Mouse (Mus musculus): ENCODE results near the gene Rasal3. TPM values are rescaled to one million over a fixed set of nuclear protein-coding genes. Genes with fewer than 3 reads are reported as not detected.
A peak's percentile ranks its signal among the peaks of the same experiment; 100 is the strongest.

Rasal3 gene
- total RNA-seq, 1 experiment from 2014 or later: 92.1 TPM

DNA sequence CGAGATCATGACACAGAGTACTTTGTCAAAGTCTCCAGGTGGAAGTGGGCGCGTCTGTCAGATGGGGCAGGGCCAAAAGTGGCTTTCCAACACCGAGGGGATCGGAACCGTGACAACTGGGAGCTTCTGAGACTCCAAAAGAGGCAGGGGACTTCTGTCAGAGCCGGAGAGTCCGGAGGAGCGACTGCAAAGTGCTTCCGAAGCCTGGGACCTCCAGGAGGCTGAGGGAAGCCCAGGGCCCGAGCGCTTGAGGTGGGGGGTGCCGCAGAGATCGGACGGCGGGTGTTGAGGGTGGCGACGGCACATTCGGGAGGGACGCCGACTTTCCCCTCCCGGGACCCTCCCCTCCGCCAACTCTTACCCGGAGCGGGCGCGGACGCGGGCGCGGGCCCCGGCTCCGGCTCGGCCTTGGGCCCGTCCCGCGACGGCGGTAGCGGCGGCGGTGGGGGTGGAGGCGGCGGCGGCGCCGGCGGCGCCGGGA is 39.5 kb downstream of the Rasal3 start:
- no peak for ATAC-seq (replicated peaks in 1 of 2; ENCODE audit: insufficient read depth in 1 of 2, low FRiP score in 2 of 2, low TSS enrichment in 1 of 2, low read depth in 1 of 2, poor library complexity in 2 of 2, severe bottlenecking in 2 of 2)

DNA sequence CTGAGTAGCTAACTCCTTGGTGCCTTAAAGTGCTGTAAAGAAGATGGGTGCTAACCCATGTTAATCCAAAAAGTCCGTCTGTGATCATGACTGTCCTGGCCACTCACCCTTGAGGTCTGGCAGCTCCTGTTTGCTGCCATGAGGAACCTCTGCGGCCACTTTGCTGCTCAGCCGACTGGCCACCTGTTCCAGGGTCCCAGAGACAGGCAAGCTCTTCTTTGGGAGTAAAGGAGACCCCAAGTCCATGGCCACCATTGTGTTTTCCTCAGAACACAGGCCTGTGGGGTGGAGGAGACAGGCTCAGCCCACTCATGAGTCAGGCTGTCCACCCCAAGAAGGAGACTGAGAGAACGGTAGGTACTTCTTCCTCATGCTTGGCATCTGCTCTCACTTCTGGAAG is 40.7 kb downstream of the Rasal3 start:
- no peak for ATAC-seq (replicated peaks in 1 of 2; ENCODE audit: insufficient read depth in 1 of 2, low FRiP score in 2 of 2, low TSS enrichment in 1 of 2, low read depth in 1 of 2, poor library complexity in 2 of 2, severe bottlenecking in 2 of 2)

DNA sequence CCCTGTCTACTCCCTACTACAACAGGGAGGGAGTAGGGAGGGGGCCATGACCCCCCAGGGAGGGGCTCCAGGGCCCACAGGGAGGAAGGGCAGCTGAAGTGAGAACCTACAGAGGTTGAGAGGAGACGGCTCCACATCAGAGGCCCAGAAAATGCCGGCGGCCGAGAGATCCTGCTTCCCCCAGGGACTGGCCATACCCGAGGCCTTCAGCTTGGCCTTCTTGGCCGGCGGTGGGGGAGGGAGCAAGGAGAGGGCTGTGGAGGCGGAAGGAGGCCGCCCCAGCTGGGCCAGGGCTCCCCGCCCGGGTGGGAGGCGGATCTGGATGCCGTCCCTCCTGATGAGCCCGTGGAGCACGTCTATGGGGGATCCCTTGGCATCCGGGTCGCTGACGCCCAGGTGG is 43.5 kb downstream of the Rasal3 start:
- ATAC-seq (replicated peaks in 1 of 2; ENCODE audit: insufficient read depth in 1 of 2, low FRiP score in 2 of 2, low TSS enrichment in 1 of 2, low read depth in 1 of 2, poor library complexity in 2 of 2, severe bottlenecking in 2 of 2): no peak

DNA sequence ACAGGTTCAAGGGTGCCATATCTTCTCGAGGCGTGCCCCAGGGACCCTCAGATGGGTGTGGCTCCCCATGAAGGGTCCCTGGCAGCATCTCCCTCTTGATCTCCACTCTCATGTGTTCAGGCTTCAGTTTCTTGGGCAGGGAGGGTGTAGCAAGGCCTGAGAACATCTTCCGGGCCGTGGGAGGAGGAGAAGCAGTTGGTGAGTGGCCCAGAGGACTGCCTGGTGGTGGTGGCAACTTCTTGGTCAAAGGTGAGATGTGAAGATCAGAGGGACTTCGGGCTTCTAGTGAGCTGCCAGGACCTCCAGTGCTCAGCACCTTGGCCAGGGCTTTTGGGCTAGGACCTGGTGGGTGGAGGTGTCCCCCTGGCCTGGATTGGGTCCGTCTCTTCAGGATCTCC is 44.4 kb downstream of the Rasal3 start:
- no peak for ATAC-seq (replicated peaks in 1 of 2; ENCODE audit: insufficient read depth in 1 of 2, low FRiP score in 2 of 2, low TSS enrichment in 1 of 2, low read depth in 1 of 2, poor library complexity in 2 of 2, severe bottlenecking in 2 of 2)

DNA sequence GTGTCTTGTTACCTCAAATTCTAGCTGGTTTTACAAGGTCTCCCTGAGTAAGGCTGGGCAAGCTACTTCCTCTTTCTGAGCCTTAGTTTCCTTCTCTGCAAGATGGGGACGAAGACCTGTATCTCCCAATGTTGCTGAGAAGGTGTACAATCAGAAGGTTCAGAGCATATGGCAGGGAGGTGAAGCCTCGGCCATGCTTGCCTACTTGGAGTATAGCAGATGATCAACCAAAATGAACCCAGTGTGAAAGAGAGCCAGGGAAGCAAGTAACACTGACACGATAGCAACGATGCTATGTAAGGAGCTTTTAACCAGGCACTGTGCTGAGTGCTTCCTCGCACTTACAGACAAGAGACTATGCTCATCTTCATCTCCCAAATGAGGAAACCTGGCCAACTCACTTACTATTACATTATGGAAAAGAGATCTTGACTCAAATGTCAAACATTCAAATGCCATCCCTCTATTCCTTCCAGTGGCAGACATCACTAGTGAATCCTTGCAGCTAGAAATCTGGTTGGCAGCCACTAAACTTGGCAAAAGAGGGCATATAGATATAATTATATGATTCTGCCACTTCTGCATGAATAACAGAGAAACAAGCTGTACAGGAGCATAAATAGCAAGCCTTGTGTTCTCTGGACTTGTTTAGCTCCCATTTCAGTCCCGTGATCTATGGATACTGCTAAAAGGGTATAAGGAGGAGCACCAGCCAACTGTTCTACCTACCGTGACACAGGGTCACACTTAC is 45.0 kb downstream of the Rasal3 start:
- no peak for ATAC-seq (replicated peaks in 1 of 2; ENCODE audit: insufficient read depth in 1 of 2, low FRiP score in 2 of 2, low TSS enrichment in 1 of 2, low read depth in 1 of 2, poor library complexity in 2 of 2, severe bottlenecking in 2 of 2)

DNA sequence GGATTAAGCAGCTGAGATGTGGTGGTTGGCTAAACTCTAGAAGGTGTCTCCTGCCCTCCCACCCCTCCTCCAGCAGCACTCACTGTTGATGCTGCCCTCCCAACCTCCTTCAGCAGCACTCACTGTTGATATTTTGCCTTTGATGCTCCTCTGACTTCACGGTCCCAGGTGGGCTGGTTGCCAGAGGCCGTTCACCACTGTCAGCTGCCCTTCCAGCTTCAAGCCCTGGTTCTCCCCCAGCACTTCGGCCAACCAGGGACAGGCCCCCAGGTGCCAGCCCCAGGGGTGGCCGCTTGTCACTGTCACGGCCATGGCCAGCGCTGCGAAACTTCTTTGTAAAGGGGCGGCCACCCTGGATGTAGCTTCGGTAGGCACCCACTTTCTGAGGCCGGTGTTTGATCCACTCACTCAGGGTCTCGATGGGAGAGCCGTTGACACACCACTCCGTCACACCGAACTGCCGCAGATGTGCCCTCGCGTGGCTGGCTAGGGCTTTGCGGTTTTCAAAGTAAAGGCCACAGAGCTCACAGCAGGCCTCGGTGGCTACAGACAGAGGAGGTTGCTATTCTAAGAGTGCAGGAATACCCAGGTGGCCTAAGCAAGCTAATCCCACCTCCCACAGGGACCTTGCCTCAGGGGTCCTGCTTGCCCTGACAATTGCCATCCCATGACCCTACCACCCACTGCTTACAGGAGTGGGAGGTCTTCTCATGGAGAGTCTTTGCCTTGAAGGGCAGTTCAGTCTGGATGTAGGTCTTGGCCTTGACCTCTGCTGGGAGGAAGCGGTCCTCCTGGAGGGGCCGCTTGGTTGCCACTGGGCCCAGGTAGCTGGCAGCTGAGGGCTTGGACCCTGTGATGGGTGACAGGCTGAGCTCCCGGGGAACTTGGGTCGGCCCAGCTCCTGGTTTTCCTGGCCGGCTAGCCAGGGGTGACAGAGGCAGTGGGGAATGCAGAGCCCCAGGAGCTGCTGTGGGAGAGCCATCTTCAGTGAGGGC is 46.3 kb downstream of the Rasal3 start:
- ATAC-seq (replicated peaks in 1 of 2; ENCODE audit: insufficient read depth in 1 of 2, low FRiP score in 2 of 2, low TSS enrichment in 1 of 2, low read depth in 1 of 2, poor library complexity in 2 of 2, severe bottlenecking in 2 of 2): no peak

DNA sequence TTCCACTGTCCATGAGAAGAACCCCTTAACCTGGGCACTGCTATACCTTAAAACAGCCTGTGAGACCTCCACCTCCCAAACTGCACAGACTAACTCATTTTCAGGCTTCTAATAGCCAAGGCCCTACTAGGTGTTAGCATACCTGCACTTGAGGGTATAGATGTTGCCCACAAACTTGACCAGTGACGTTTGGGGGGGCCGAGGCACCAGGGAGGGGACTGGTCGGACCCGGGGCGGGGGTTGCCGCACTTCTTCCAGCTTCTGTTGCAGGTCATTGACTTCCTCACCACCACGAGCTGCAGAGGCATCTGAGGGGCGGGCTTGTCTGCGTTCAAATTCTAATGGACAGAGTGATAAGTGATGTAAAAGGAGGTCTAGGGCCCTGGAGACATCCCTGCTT is 47.1 kb downstream of the Rasal3 start:
- no peak for ATAC-seq (replicated peaks in 1 of 2; ENCODE audit: insufficient read depth in 1 of 2, low FRiP score in 2 of 2, low TSS enrichment in 1 of 2, low read depth in 1 of 2, poor library complexity in 2 of 2, severe bottlenecking in 2 of 2)

DNA sequence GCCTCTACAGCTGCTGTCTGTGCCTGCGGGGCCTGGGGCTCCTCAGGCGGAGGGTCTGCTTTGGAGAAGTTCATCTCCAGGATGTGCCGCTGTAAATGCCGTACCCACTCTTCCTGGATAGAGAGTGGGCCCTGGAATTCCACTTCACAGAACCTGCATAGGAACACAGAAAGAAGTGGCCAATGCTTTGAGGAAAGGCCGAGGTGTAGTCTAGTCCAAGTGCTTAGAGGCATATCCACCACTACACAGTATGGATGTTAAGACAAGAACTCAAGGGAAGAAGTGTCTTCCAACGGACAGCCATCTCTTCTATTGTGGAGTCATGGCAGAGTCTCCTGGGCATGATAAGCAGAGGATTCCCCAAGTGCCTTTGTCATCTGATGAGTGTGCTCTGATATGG is 48.4 kb downstream of the Rasal3 start:
- no peak for ATAC-seq (replicated peaks in 1 of 2; ENCODE audit: insufficient read depth in 1 of 2, low FRiP score in 2 of 2, low TSS enrichment in 1 of 2, low read depth in 1 of 2, poor library complexity in 2 of 2, severe bottlenecking in 2 of 2)

DNA sequence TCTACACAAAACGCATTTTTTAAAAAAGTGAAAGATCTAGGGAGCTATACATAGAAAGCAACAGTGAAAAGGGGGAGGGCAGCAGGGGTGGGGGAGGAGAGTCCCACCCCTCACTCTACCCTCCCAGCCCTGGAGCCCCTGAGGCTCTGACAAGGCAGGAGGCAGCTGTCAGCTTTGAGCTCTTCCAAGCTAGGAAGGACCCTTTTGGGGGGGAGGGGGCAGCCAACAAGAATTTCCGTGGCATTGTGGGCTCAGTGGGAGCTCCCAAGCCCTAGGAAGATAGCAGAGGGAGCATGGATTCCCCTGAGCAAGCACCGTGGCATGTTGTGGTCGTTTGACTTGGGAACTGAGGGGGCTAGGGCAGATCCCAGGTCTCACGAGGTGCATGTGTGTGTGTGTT is 49.2 kb downstream of the Rasal3 start:
- ATAC-seq (replicated peaks in 1 of 2; ENCODE audit: insufficient read depth in 1 of 2, low FRiP score in 2 of 2, low TSS enrichment in 1 of 2, low read depth in 1 of 2, poor library complexity in 2 of 2, severe bottlenecking in 2 of 2): no peak

DNA sequence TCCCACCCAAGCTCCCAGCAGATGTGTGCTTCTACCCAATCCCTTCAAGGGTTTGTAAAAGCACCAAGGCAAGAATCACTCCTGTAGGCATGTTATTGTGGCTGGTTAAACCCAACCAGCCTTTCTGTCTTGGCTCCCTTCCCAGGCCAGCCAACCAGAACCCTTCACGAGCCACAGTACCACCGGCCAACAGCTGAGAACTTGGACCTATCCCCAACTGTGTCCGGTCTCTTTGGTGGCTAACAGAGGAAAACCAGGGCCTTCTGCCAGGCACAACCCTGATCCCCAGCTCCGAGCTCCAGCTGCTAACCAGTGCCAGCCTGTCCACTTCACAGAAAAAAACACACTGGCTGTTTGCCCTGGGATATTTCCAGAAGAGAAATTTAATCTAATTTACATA is 49.7 kb downstream of the Rasal3 start:
- no peak for ATAC-seq (replicated peaks in 1 of 2; ENCODE audit: insufficient read depth in 1 of 2, low FRiP score in 2 of 2, low TSS enrichment in 1 of 2, low read depth in 1 of 2, poor library complexity in 2 of 2, severe bottlenecking in 2 of 2)

DNA sequence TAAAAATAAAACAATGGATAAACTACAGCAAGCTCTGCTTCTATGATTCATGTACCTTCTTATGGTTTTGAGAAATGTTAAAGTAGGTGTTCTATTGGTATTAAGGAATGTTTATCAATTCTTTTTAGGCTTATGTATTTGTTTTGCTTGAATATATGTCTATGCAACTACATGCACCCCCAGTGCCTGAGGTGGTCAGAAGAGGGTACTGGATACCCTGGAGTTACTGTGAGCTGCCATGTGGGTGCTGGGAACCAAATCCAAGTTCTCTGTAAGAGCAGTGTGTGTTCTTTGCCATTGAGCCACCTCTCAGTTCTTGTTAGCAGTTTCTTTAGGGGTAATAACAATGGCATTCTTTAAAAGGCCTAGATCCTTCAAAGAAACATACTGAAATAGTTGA is 51.7 kb downstream of the Rasal3 start:
- ATAC-seq (replicated peaks in 1 of 2; ENCODE audit: insufficient read depth in 1 of 2, low FRiP score in 2 of 2, low TSS enrichment in 1 of 2, low read depth in 1 of 2, poor library complexity in 2 of 2, severe bottlenecking in 2 of 2): no peak

DNA sequence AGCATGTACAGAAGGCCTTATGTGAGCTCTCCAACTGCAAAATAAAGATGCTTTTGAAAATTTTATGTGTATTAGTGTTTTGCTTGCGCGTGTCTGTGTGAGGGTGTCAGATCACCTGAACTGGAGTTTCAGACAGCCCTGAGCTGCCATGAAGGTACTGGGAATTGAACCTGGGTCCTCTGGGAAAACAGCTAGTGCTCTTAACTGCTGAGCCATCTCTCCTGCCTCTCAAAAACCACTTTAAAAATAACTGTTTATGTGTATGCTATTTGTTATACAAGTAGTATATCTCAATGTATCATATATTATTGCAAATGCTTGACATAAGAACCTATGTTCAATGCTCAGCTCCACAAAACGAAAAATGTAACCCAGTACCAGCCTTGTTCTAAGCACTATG is 52.1 kb downstream of the Rasal3 start:
- ATAC-seq (replicated peaks in 1 of 2; ENCODE audit: insufficient read depth in 1 of 2, low FRiP score in 2 of 2, low TSS enrichment in 1 of 2, low read depth in 1 of 2, poor library complexity in 2 of 2, severe bottlenecking in 2 of 2): no peak

DNA sequence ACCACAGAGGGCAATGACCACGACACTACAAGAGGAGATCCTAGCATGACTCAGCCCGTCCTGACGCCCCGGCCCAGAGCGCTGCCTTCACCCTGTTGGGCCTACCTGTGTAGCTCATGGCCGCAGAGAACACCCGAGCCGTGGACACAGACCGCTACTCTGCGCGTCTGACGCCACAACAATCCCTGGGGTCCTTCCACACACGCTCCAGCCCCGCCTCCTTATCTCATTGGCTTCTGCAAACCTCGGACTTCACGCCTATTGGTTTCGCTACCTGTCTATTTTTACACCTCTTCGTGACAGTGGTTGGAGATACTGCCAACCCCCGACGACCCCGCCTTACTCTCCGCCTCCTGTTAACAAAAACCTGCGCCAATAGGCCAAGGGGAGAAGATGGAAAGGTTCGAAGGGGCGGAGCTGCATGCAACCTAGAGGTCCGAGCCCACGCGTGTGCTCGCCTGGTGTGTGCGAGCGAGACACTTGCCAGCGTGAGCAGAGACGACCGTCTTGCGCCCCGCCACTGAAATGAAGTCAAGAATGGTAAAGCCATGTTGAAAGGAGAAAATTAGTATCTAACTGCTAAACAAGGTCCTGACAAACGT is 52.9 kb downstream of the Rasal3 start, which contains the start of gene Akap8l:
Gene Akap8l (minus strand): TSS at position 226 of the 602 bp plus-strand sequence.
- ATAC-seq (replicated peaks in 1 of 2; ENCODE audit: insufficient read depth in 1 of 2, low FRiP score in 2 of 2, low TSS enrichment in 1 of 2, low read depth in 1 of 2, poor library complexity in 2 of 2, severe bottlenecking in 2 of 2): peak; percentile 97 to 98

DNA sequence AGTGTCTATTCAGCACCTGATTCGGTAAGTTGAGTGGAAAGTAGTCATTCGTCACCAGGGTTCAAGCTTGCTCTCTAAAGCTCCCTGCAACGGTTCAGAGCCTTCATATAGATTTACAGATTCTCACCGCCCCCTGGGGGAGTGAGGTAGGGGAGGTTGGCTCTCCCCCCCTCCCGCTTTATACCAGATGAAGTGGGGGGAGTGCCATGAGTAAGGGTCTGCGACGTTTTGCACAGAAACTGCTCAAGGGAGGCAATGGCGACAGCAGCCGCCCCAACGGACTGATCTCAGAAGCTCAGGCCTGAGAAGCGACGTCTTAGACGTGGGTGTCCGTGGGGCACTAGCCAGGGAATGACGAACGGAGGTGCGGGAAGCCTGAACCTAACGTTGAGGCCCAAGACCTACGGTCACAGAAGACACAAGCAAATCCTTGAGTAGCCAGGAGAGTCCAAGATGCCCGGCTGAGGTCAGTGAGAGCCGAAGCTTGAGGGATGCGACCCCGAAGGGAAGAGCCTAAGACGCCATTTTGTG is 53.5 kb downstream of the Rasal3 start:
- ATAC-seq (replicated peaks in 1 of 2; ENCODE audit: insufficient read depth in 1 of 2, low FRiP score in 2 of 2, low TSS enrichment in 1 of 2, low read depth in 1 of 2, poor library complexity in 2 of 2, severe bottlenecking in 2 of 2): peak in 1 of 2 experiments; percentile 0; a peak in 1 of 4 replicates

DNA sequence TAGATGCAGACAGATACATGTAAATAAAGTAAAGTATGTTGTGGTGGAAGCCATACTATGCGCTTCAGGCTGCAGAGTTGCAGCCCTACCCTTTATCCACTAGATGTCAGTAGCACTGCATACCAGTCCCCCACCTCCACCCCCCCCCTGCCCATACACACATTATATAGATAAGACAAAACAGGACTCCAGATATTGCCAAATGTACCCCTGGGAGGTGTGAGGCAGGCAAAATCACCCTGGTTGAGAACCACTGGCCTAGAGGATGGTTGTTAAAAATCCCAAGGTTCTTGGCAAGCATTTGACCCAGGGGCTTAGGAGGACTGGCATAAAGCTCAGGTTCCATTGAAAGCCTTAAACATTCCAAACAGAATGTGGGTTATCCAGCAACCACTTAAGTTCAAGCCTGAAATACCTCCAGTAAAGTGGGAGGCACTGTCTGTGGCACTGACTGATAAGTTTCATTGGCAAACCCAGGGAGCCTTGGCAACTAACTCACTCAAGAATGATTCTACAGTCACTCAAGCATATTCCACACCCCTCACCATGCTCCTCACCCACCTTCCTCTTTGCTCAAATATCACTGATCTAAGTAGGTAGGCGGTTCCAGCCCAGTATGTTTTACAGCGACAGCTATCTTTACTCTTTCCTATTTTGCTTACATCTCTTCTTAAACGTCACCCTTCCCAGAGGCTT is 54.2 kb downstream of the Rasal3 start:
- peak; percentile 31 to 42; a peak in 2 of 4 replicates for ATAC-seq (replicated peaks in 1 of 2; ENCODE audit: insufficient read depth in 1 of 2, low FRiP score in 2 of 2, low TSS enrichment in 1 of 2, low read depth in 1 of 2, poor library complexity in 2 of 2, severe bottlenecking in 2 of 2)

DNA sequence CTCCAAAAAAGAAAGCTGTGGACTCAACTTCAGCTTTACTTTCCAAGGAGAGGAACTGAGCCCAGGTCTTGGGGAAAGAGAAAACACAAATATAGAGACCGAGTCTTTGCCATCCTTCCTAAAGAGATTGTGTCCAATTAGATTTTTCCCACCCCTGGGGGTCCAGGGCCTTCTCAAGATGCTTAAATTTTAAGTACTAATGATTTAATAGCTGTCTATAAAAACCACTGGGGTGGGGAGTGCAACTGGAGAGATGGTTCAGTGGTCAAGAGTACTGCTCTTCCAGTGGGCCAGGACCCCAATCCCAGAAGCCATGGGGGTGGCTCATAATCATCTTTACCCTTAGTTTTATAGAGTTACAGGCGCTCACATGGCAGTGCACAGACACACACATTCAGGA is 55.0 kb downstream of the Rasal3 start:
- no peak for ATAC-seq (replicated peaks in 1 of 2; ENCODE audit: insufficient read depth in 1 of 2, low FRiP score in 2 of 2, low TSS enrichment in 1 of 2, low read depth in 1 of 2, poor library complexity in 2 of 2, severe bottlenecking in 2 of 2)

DNA sequence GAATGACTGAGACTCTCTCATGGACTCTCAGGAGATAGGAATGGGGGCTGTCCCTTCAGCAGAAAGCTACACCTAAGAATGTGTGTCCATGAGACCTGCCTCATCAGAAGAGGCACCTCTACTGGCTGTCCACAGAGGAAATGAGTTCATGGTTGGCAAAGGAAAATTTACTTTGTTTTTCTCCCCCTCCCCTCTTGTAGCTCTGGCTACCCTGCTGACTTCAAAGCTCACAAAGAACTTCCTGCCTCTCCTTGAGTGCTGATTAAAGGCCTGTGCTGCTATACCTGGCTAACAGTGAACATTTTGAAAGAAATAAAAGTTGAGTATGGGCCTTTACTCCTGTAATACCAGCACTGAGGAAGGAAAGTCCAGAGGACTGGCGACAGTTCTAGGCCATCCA is 62.3 kb downstream of the Rasal3 start:
- ATAC-seq (replicated peaks in 1 of 2; ENCODE audit: insufficient read depth in 1 of 2, low FRiP score in 2 of 2, low TSS enrichment in 1 of 2, low read depth in 1 of 2, poor library complexity in 2 of 2, severe bottlenecking in 2 of 2): no peak
